Mouse (Mus musculus) left cerebral cortex, postnatal 4 days (tissue): ENCODE measurements around the gene Olfr796. TPM values are rescaled to one million over a fixed set of nuclear protein-coding genes. Genes with fewer than 3 reads are reported as not detected.
A peak's percentile ranks its signal among the peaks of the same experiment; 100 is the strongest.

ENCODE experiments used
- DNase-seq: peaks from one replicate; pipeline ENCODE4 v3.0.0-alpha.2; 2022
- intact Hi-C: fragments of 180-260 bp; cut with DNase I; formaldehyde crosslinking; loops from one replicate; pipeline ENCODE4 v1.15.1; 2025
- microRNA-seq: library from miRNA; unstranded; fragments of <30 nt; microRNA quantifications from one replicate; pipeline ENCODE4 v1.2.0, GENCODE M21; 2022
- total RNA-seq, 2 experiments: library from RNA; stranded (reverse); gene quantifications; 2 replicates each; pipeline ENCODE4 v1.2.3; 2021

Olfr796 gene
- not detected for total RNA-seq

GRCm38 (mm10) chr10:129612470-129612869 lies at the start of gene Olfr796:
Gene Olfr796, minus strand, starts transcription at chr10:129612570.
- no peak for DNase-seq
- intact Hi-C loops = no loop called here

GRCm38 (mm10) chr10:129657394-129657793 lies 45.0 kb upstream of the Olfr796 start, which contains the start of gene Olfr800:
Gene Olfr800, plus strand, starts transcription at chr10:129657694.
- no peak for DNase-seq
- intact Hi-C loops = no loop called here

GRCm38 (mm10) chr10:129651763-129652162 lies 39.4 kb upstream of the Olfr796 start:
- DNase-seq = no peak
- intact Hi-C loops = no loop called here

- no peak for DNase-seq
- intact Hi-C loops = no loop called here
Measured at GRCm38 (mm10) chr10:129637184-129637583, 24.8 kb upstream of the Olfr796 start, which contains the start of gene Olfr799. Gene Olfr799, plus strand, starts transcription at chr10:129637484.

- intact Hi-C loops = no loop called here
- DNase-seq = no peak
Measured at GRCm38 (mm10) chr10:129627834-129628233, 15.5 kb upstream of the Olfr796 start, which contains the start of gene Olfr798. Gene Olfr798, minus strand, starts transcription at chr10:129627934.

GRCm38 (mm10) chr10:129623251-129623650 lies 10.9 kb upstream of the Olfr796 start:
- intact Hi-C loops = no loop called here

GRCm38 (mm10) chr10:129621724-129622123 lies 9.4 kb upstream of the Olfr796 start:
- intact Hi-C loops = no loop called here
- DNase-seq = peak; percentile 1

More at GRCm38 (mm10) chr10:129623251-129623650, 10.9 kb upstream of the Olfr796 start:
- no peak for DNase-seq

GRCm38 (mm10) chr10:129577066-129577465 lies 35.3 kb downstream of the Olfr796 start:
- no peak for DNase-seq
- intact Hi-C loops = no loop called here

GRCm38 (mm10) chr10:129567355-129567754 lies 45.0 kb downstream of the Olfr796 start, which contains the start of gene Olfr794:
Gene Olfr794, plus strand, starts transcription at chr10:129567655.
- DNase-seq = no peak
- intact Hi-C loops = no loop called here

Small RNA genes lying within 50 kb of the gene (microRNA-seq; reads per million reads assigned to microRNA genes)
- gene Gm23252 = not detected

Other genes starting within 250 kb of the Olfr796 start
- under 1 TPM; 0.26 to 0.32 TPM for gene Olfr784, start 228.5 kb downstream of the Olfr796 start, total RNA-seq
- not detected for gene Olfr785, start 207.1 kb downstream of the Olfr796 start, total RNA-seq
- not detected for gene Olfr786, start 185.3 kb downstream of the Olfr796 start, total RNA-seq
- not detected for gene Olfr787, start 150.7 kb downstream of the Olfr796 start, total RNA-seq
- gene Olfr788, start 141.6 kb downstream of the Olfr796 start, total RNA-seq = not detected
- gene Olfr789, start 127.8 kb downstream of the Olfr796 start, total RNA-seq = not detected
- not detected for gene Olfr790, start 114.1 kb downstream of the Olfr796 start, total RNA-seq
- not detected for gene Olfr791, start 90.8 kb downstream of the Olfr796 start, total RNA-seq
- not detected for gene Olfr792, start 73.4 kb downstream of the Olfr796 start, total RNA-seq
- not detected for gene Olfr794, start 44.9 kb downstream of the Olfr796 start, total RNA-seq
- gene Olfr798, start 15.4 kb upstream of the Olfr796 start, total RNA-seq = not detected
- not detected for gene Olfr799, start 24.9 kb upstream of the Olfr796 start, total RNA-seq
- not detected for gene Olfr800, start 45.1 kb upstream of the Olfr796 start, total RNA-seq
- gene Olfr801, start 61.3 kb upstream of the Olfr796 start, total RNA-seq = not detected
- not detected for gene Olfr802, start 75.6 kb upstream of the Olfr796 start, total RNA-seq
- gene Olfr803, start 81.7 kb upstream of the Olfr796 start, total RNA-seq = not detected
- not detected for gene Olfr804, start 90.6 kb upstream of the Olfr796 start, total RNA-seq
- not detected for gene Olfr805, start 116.8 kb upstream of the Olfr796 start, total RNA-seq
- gene Olfr806, start 129.4 kb upstream of the Olfr796 start, total RNA-seq = not detected
- gene Olfr807, start 145.2 kb upstream of the Olfr796 start, total RNA-seq = not detected
- not detected for gene Olfr808, start 152.9 kb upstream of the Olfr796 start, total RNA-seq
- not detected for gene Olfr809, start 162.1 kb upstream of the Olfr796 start, total RNA-seq
- not detected for gene Olfr810, start 182.3 kb upstream of the Olfr796 start, total RNA-seq
- not detected for gene Olfr811, start 191.8 kb upstream of the Olfr796 start, total RNA-seq
- not detected for gene Olfr812, start 233.5 kb upstream of the Olfr796 start, total RNA-seq
- gene Olfr813, start 242.8 kb upstream of the Olfr796 start, total RNA-seq = not detected